Mouse (Mus musculus) midbrain, embryonic 10.5 days (tissue): ENCODE results near the gene Glra2. TPM values are rescaled to one million over a fixed set of nuclear protein-coding genes. Genes with fewer than 3 reads are reported as not detected.
"Not testable (repeated sequence)": the region's sequence is repeated elsewhere in the genome, so short reads cannot be mapped to it uniquely, and the experiment has no call there.

Experiments used
- DNase-seq: peaks from one replicate; pipeline ENCODE4 v3.0.0-alpha.2; 2017; ENCODE audit warnings: low spot score
- H3K27ac ChIP-seq: fragments of 300-500 bp; sonication (generic); replicated peaks from 2 replicates; pipeline ENCODE4 v1.5.1; 2016; ENCODE audit warnings: mild to moderate bottlenecking
- H3K27me3 ChIP-seq: fragments of 300-500 bp; sonication (generic); 2 replicates; pipeline ENCODE4 v1.6.1; 2016; ENCODE audit warnings: low read depth, mild to moderate bottlenecking; ENCODE audit not compliant: poor library complexity, severe bottlenecking
- H3K36me3 ChIP-seq: fragments of 300-500 bp; sonication (generic); 2 replicates; pipeline ENCODE4 v1.6.1; 2016; ENCODE audit warnings: mild to moderate bottlenecking, moderate library complexity
- H3K4me1 ChIP-seq: fragments of 300-500 bp; sonication (generic); 2 replicates; pipeline ENCODE4 v1.6.1; 2016
- H3K4me3 ChIP-seq: fragments of 300-500 bp; sonication (generic); 2 replicates; pipeline ENCODE4 v1.5.1; 2016; ENCODE audit warnings: mild to moderate bottlenecking, moderate library complexity
- H3K9me3 ChIP-seq: fragments of 300-500 bp; sonication (generic); replicated peaks from 2 replicates; pipeline ENCODE4 v1.6.1; 2016; ENCODE audit warnings: mild to moderate bottlenecking
- WGBS: fragments of 180-500 bp; shearing (Covaris S2); methylation state at CpG from one replicate; pipeline ENCODE4 v1.1.7; 2016; 5-methylcytosine and 5-hydroxymethylcytosine counted together
- polyA plus RNA-seq: library from polyadenylated mRNA; unstranded; fragments of >200 nt; fragmentation: Nextera tagmentation; extraction: Ambion mirVana; gene quantifications from 2 replicates; pipeline ENCODE4 v1.2.1, GENCODE M21; 2016

Gene Glra2
- 0.06 and 0.37 TPM in 2 replicates for polyA plus RNA-seq

GRCm38 (mm10) chrX:165326939-165327698 lies at the start of gene Glra2:
Gene Glra2 (minus strand): TSS chrX:165327393.
- Histone ChIP-seq H3K9me3 (no peaks in the 10 kb centered on the region), H3K27me3 (peaks cover 21% of the 10 kb centered on the region), H3K27ac (no peak within 1 kb of the TSS), H3K36me3 (no peaks in the 10 kb centered on the region), H3K4me1 (no peaks in the 10 kb centered on the region), H3K4me3 (peak within 1 kb of the TSS; percentile 39)
- peak; percentile 49 for DNase-seq
- 17% methylated on average over 12 of the region's 12 CpGs for WGBS

DNA sequence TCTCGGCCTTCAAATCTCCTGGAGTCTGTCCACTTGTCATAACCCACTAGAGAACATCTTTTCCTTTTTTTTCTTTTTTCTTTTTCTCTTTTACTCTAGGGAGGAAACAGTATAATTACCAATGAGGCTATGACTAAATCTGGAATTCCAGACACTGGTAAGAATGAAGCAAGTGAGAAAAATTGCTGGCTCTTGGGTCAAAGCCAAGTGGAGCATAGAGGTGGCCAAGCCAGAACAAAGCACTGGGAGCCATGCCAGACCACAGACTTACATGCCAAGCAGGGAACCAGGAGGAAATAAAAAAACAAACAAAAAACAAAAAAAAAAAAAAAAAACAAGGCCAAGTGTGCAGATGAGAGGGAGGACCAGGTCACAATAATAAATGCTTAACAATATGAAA lies 35.6 kb upstream of the Glra2 start:
- H3K36me3 ChIP-seq = no peaks in the 10 kb centered on the region
- no peak for DNase-seq
- H3K27me3 ChIP-seq = peaks cover 5% of the 10 kb centered on the region; the same call in 1 of the 2 replicates
- 92% methylated on average over 1 of the region's 1 CpGs for WGBS
- H3K4me1 ChIP-seq = no peaks in the 10 kb centered on the region
- no peak overlapping the region for H3K27ac ChIP-seq
- no peaks in the 10 kb centered on the region for H3K9me3 ChIP-seq
- H3K4me3 ChIP-seq = no peak overlapping the region

DNA sequence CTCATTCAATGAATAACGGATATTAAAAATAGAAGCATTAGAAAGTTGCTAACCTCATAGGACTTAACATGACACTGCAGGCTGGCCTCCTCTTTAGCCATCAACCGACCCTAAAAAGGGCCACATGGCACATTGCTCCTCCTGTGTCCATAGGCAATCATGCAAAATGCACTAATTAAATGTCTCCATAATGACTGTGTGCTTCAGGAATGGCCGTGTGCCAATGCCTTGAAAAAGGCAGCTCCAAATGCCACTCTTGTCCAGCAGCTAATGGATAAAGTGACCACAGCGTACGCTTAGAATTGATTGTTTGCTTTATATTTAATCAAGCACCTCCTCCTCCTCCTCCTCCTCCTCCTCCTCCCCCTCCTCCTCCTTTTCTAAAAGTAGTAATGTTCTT lies 17.4 kb upstream of the Glra2 start:
- WGBS = 85% methylated on average over 5 of the region's 5 CpGs
- H3K4me3 ChIP-seq = no peak overlapping the region
- no peaks in the 10 kb centered on the region for H3K9me3 ChIP-seq
- H3K4me1 ChIP-seq = no peaks in the 10 kb centered on the region
- no peaks in the 10 kb centered on the region for H3K27me3 ChIP-seq
- H3K27ac ChIP-seq = no peak overlapping the region
- H3K36me3 ChIP-seq = no peaks in the 10 kb centered on the region
- DNase-seq = no peak

DNA sequence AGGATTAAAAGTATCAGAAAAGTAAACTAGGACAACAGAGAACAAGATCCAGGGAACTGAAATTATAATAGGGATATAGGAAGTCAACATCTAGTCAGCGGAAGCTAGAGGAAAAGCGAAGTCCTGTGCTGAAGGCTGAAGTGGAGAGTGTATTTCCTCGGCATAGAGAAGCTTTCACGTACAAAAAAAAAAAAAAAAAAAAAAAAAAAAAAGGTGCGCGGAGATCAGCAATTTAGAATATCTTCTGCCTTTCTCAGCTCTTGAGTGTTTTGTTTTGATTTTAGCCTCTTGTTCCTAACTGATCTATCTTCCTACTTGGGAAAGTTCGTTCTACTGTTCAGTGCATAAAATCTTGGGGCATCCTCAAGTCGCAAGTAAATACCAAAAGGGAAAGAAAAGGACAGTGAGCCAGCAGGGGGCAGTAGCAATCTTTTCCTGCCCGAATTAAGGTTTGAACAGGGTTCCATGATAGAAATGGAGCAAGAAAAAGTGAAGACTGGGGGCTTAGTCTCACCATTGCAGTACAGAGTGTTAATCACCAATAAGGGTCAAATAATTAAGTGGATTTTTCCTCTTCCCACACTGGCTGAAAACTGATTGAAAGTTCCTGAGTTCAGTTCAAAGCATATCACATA lies 623 bp upstream of the Glra2 start:
- Histone ChIP-seq H3K36me3 (no peaks in the 10 kb centered on the region), H3K27me3 (peaks cover 18% of the 10 kb centered on the region), H3K27ac (no peak overlapping the region), H3K9me3 (no peaks in the 10 kb centered on the region), H3K4me1 (no peaks in the 10 kb centered on the region), H3K4me3 (peak overlapping the region; percentile 39)
- peak; percentile 15 for DNase-seq
- 20% methylated on average over 9 of the region's 9 CpGs for WGBS

DNA sequence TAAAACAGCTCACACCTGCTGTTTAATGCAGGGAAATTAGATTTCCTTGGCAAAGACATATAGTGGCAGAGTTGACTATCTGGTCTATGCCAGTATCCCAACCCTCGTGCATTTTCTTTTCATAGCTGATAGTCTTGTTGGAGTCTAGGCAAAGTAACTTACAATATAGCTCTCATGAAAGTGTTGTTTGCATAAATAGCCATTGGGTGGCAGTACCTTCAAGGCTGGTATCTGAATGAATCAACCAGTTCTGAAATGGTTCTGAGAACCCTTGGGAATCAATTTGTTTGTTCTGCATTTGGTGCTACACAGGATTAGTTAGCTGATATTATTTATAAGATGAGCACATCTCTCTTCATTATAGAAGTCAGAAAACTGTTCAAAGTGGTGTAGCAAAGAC lies 133.6 kb downstream of the Glra2 start:
- Histone ChIP-seq H3K27me3 (peaks cover 64% of the 10 kb centered on the region), H3K4me1 (no peaks in the 10 kb centered on the region; the same call in 1 of the 2 replicates), H3K36me3 (no peaks in the 10 kb centered on the region), H3K9me3 (no peaks in the 10 kb centered on the region), H3K27ac (no peak overlapping the region), H3K4me3 (no peak overlapping the region)
- WGBS = 63% methylated on average over 1 of the region's 1 CpGs
- DNase-seq = no peak

DNA sequence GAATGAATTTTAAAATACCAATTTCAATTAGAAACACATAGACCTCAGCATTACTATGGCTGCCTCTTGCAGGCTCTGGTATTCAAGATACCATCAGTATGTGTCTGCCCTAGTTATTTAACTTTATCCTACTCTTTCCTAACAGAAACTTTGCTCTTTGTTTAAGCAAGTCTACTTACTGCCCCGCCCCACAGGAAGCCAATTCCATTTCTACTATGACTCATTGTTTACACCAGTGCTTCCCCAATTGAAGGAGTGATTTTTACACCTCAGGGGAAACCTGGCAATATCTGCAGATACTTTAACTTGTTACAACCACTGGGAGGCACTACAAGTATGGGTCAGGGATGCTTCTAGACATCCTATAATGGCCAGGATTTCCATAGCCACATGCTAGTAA lies 136.0 kb downstream of the Glra2 start:
- no peak for DNase-seq
- WGBS = 50% methylated on average over 1 of the region's 1 CpGs
- no peaks in the 10 kb centered on the region for H3K9me3 ChIP-seq
- no peak overlapping the region for H3K27ac ChIP-seq
- peaks cover 63% of the 10 kb centered on the region for H3K27me3 ChIP-seq
- H3K4me1 ChIP-seq = no peaks in the 10 kb centered on the region; the same call in 1 of the 2 replicates
- H3K36me3 ChIP-seq = no peaks in the 10 kb centered on the region
- no peak overlapping the region for H3K4me3 ChIP-seq

DNA sequence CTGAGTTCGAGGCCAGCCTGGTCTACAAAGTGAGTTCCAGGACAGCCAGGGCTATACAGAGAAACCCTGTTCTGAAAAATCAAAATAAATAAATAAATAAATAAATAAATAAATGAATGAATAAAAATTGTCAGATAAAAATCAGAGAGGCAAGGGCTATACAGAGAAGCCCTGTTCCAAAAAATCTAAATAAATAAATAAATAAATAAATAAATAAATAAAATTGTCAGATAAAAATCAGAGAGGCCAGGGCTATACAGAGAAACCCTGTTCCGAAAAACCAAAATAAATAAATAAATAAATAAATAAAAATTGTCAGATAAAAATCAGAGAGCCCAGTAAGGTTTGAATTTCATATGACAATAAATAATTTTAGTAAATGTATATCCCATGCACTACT lies 144.2 kb downstream of the Glra2 start:
- WGBS = 95% methylated on average over 2 of the region's 2 CpGs
- not testable (repeated sequence) for H3K27ac ChIP-seq, H3K9me3 ChIP-seq, DNase-seq, H3K4me3 ChIP-seq, H3K36me3 ChIP-seq, H3K4me1 ChIP-seq
- peaks cover 27% of the 10 kb centered on the region for H3K27me3 ChIP-seq

GRCm38 (mm10) chrX:165156549-165156948 lies 170.6 kb downstream of the Glra2 start:
- Histone ChIP-seq H3K9me3 (no peaks in the 10 kb centered on the region), H3K27ac (no peak overlapping the region), H3K36me3 (no peaks in the 10 kb centered on the region), H3K27me3 (peaks cover 13% of the 10 kb centered on the region; the same call in 1 of the 2 replicates), H3K4me3 (no peak overlapping the region), H3K4me1 (no peaks in the 10 kb centered on the region)
- WGBS = 86% methylated on average over 1 of the region's 1 CpGs
- DNase-seq = no peak

- 88% methylated on average over 1 of the region's 1 CpGs for WGBS
Observed at GRCm38 (mm10) chrX:165104171-165104570, 223.0 kb downstream of the Glra2 start.

More at GRCm38 (mm10) chrX:165104171-165104570, 223.0 kb downstream of the Glra2 start:
- DNase-seq = no peak
- H3K36me3 ChIP-seq = no peaks in the 10 kb centered on the region
- H3K4me1 ChIP-seq = no peaks in the 10 kb centered on the region
- H3K9me3 ChIP-seq = no peaks in the 10 kb centered on the region
- H3K27me3 ChIP-seq = no peaks in the 10 kb centered on the region
- H3K27ac ChIP-seq = no peak overlapping the region
- no peak overlapping the region for H3K4me3 ChIP-seq
